Mouse (Mus musculus) layer of hippocampus, postnatal 25 days (tissue): ENCODE data around the gene Wdfy3. TPM values are rescaled to one million over a fixed set of nuclear protein-coding genes. Genes with fewer than 3 reads are reported as not detected.
A peak's percentile ranks its signal among the peaks of the same experiment; 100 is the strongest.

Experiments
- DNase-seq, 2 experiments: peaks; one replicate each; pipeline ENCODE4 v3.0.0; 2022; ENCODE audit warnings: mixed read lengths in 2 of 2, low spot score in 1 of 2; ENCODE audit errors: extremely low spot score in 1 of 2
- total RNA-seq, 2 experiments: library from RNA; stranded (reverse); gene quantifications; 2 replicates each; pipeline ENCODE4 v1.2.3; 2021

Gene Wdfy3
- total RNA-seq, 2 experiments from 2014 or later = 109 to 127 TPM

DNA sequence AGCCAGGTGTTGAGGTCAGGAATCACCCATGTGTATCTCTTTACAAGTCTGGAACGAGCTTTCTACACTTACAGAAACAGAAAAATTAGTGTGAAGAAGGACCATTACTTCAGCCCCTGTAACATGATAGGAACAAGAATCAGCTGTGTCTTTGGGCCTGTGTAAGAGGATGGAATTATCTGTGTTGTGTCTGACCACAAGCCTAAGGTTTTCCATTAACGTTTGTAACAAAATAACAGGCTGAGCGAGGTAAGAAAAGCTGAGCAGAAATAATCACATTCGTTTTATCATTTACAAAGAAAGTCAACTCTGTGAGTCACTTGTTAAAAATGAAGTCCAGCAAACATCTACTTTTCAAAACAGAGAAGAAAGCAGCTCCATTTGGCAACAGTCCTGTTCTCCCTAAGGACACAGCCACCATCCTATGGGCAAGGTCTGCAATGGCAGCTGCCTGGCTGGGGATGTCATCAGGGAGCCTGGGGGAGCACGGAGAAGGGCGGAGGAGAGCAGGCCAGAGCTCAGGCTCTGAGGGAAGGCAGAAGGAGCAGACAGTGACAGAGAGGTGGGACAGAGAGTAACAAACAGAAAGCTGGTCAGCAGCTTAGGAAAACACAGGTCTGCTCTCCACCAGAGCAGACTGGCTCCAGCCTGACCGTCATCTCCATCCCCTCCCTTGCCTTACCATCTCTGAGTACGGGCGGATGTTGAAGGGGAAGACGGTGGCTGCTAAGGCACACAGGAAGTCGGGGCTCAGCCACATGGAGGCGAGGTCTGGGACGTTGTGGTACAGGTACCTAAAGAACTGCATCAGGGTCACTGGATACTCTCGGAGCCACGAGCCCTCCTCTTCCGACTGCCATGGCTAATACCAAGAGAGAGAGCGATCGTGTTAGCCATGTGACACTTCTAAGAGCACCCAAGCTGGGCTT, 173.7 kb downstream of the Wdfy3 start:
- DNase-seq = no peak

DNA sequence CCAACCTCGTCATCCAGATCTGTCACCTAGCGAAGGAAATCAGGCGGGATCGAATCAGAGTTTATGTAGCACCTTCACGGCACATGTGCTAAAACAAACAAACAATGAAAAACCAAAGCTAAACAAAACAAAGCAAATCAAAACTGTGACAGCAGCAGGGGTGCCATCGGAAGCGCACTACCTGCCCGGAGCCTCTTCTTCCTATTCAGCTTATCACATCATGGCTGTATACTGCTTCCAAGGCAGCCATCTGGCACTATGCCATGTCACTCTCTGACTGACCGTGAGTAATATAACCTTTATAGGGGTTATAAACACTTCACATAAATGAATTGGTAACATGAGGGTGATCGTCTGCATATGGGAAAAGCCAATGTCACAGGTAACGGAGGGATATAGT, 174.6 kb downstream of the Wdfy3 start:
- no peak for DNase-seq

DNA sequence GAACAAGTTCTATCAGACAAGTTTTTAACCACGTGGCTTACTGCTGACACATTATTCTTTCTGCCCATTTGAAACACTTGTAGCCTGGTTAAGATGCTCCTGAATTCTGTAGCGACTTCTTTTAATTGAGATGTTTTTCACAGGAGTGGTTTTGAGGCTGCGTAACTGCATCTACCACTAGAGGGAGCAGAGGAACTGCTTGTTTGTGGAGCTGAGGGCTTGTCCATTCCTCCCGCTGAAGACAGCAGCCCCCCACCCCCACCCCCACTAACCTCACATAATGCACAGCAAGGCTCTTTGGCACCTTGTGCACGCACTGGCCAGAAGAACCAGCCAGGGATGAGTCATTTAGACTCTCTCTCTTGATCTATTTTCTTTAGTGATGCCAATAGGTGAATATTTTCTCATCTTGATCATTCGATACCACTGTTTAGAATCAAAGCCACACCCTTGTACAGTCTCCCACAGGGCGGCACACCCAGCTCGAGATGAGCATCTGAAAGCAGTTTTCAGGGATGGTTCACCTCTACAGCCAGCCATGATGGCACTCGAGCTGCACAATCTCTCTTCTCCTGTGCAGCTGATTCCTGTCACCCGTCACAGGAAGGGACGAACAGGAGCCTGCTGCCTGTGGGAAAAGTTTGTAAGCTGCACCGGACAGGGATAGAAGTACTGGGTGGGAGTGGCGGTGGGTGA, 175.8 kb downstream of the Wdfy3 start:
- DNase-seq = peak in 1 of 2 experiments; percentile 23

DNA sequence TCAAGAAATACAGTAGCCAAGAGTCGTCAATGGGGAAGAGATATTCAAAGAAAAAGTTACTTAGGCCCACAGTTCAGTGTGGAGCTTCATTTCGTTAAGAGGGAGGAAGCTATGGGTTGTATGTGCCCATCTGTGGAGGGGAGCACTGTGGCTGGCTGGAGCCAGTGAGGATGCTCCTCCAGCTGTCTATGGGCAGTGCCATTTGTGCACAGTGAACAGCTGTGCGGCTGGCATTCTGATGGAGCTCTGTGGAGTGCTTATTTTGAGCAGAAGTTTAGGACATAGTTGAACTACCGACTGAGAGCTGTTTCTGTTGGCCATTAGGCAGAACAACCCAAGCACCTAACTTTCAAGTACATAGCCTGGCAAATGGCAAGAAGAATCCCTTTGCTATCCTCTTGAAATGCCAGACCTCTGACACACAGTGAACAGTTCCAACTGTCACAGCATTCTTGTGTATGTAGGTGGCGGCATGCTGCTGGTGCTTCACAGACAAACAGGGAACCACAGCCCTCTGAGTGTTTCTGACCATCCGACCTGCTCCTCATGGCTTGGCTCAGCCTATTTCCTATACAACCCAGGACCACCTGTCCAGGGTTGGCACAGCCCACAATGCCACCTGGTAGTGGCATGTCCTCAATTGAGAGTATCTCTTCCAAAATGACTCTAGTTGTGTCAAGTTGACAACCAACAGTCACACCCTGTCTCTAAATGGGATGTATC, 177.9 kb downstream of the Wdfy3 start:
- no peak for DNase-seq

DNA sequence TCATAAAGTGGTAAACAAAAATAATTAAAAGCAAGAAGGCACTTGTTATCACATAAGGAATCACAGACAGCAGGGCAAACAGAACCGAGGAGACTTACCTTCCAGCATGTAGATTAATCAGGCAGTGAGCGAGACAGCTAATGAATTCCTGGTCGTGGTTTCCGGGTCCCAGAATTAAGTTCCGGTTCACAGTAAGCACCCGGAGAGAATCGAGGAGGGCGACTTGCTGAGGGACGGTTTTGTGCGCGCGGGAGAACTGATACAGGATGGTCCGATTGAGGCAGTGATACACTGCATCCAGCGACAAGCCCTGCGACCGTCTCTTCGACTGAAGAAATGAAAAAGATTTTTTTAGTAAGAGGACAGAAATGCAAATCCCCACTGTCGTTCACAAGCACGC, 181.7 kb downstream of the Wdfy3 start:
- DNase-seq = no peak

DNA sequence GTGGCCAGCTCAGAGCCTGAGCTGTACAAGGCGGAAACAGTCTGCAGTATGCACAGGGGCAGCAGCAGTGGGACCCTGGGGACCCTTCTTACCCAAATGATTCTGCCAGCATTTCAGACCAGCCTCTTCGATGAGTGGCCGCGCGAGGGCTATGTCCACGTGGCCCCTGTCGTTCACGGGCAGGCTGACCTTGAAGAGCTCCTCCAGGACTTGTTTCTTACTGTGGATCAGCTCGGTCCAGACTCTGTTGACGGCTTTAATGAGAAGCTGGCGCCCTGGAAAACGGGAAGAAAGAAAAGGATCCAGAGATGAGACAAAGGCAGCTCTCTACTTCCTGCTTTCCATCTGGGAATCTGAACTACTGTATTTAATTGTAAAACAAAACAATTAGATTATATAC, 184.7 kb downstream of the Wdfy3 start:
- DNase-seq = no peak

DNA sequence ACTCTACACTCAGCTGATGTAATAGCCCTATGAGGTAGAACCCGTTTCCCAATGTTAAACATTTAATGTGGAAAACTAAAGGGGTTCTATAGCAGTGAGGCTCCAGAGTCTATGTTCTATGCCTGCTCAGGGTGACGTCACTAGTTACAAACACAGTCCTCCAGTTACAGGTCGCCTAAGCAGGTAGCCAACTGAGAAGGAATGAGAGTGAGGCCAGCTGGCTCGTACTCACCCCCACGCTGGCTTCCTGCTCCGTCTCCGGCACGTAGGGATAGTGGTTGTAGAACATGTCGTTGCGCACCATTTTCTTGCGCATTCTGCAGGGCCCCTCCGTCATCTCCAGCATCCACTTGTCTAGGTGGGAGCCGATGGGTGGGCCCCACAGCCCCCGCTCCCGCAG, 187.5 kb downstream of the Wdfy3 start:
- DNase-seq = no peak

DNA sequence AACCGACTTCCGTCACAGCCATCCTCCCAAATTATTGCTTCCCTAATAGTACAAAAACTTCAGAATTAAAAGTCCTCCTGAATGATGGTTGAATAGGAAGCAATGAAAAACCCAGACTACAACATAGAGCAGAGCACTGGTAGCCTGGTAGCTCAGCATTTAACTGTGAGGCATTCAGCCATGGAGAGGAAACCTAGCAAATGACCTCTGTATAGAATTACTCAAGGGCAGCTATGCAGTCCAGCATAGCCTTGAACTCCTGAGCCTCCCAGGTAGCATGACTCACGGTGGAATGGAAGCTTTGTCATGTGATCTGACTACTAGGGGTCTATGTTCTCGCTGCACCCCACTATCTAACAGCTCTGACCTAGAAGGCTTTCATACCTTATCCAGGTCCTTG, 189.8 kb downstream of the Wdfy3 start:
- DNase-seq = no peak

DNA sequence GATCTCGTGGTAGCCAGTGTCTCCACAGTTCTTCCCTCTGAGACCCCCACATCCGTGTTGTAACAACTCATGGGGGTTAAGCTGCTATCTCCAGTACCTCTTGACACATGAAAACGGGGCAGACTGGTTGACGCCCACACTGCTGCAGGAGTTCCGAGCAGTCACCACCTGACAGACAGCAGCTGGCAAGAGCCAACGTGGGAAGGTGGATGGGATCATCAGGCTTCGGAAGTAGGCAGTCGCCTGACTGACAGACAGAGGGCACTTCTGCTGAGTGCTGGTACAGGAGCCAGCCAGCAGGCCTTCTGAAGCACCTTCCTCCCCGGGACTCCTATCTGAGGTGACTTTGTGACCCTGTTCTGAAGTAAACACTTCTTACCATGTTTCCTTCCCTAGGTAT, 191.3 kb downstream of the Wdfy3 start:
- DNase-seq = no peak

DNA sequence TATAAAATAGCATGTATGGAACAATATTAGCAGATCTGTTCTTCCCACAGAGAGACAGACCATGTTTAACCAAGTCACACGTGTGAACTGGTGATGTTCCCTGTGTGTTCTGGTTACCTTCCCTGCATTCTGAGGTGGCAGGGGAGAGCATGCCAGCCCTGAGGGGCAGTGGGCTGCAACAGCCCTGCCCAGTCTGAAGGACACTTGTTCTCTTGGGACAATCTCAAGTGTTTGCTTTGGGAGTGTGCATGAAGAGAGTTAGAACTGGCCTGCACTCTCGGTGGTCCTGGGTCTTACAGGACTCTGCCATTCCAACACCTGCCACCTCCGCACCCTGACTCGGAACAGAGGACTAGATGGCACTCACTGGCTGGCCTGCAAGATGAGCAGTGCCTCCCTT, 193.5 kb downstream of the Wdfy3 start:
- no peak for DNase-seq

DNA sequence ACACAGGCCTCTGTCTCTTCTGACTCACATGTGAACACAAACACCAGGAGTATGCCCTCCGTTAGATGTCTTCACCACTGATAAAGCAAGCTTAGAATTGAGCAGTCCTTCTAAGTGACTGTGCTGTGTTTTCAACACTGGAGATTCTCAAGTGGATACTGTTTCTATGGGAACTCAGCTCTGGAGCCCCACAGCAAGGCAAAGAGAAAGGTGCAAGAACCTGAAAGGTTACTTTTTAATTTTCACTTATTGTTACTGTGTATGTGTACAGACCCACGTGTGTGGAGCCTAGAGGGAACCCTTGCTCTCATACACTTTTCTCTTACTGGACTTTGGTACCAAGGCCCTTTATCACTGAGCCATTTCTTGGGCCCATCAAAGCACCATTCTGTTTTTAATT, 203.0 kb downstream of the Wdfy3 start:
- no peak for DNase-seq

DNA sequence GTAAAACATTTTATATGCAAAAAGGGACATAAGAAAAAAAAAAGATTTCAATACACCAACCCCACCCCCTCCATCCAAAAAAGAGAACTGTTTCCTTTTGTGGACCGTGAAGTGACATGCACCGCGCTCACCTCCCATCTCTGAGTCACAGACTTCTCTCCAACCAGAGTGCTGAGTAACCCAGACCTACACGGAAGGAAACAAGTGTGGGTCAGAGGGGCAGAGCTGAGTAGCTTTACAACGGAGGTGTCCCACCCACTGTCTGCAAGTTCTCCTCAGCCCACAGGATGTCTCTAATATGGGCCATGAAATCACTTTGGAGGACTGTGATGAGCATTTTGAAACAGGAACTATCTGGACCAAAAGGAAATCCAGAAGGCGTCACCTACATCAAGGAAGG, 205.8 kb downstream of the Wdfy3 start:
- no peak for DNase-seq

DNA sequence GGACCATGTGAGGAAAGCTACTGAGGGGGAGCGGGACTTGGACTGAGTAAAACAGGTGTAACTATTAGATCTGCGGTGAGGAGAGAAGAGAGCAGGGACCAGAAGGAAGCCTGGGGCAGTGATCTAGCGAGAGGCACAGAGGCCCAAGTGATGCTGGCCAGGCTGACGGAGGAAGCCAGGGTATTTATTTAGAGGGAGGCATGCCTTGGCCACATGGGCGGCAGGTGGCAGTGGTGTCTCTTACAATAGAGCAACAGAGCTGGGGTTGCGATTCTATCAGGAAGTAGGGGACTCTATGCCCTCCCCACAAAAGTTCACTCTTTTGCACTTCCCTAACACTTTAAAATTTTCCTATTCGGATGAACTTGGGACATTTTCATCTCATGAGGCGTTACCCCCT, 207.1 kb downstream of the Wdfy3 start:
- no peak for DNase-seq

DNA sequence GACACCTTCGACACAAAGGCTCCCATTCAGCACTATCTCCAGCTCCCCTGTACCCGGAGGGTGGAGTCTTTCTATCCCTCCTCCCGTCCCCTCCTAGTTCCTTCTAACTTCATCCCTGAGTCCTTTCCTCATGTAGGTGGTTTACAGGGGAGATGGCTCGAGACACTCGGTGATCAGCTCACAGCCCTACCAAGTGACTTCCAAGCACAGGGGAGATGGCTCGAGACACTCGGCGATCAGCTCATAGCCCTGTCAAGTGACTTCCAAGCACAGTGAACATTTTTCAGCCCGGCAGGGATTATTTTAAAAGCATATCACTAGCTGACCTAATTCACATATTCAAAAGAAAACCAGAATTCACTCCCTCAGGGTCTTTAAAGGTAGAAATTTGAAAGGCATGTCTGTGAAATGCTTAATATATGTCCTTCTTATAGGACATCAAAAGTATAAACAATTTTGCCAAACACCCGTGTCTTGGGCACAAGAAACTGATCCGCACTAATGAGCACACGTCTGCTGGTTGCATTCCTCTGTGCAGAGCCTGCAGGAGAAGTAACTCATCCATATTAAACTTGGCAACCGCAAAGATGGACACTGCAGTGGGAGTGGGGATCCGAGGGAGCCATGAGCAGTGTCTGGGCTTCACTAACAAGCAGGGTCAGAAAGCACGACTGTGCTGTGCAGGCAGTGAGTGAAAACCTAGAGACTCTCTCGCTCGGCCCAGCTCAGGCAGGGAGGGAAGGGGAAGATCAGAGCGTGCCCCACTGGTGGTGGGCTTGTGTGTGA, 207.7 kb downstream of the Wdfy3 start:
- no peak for DNase-seq

DNA sequence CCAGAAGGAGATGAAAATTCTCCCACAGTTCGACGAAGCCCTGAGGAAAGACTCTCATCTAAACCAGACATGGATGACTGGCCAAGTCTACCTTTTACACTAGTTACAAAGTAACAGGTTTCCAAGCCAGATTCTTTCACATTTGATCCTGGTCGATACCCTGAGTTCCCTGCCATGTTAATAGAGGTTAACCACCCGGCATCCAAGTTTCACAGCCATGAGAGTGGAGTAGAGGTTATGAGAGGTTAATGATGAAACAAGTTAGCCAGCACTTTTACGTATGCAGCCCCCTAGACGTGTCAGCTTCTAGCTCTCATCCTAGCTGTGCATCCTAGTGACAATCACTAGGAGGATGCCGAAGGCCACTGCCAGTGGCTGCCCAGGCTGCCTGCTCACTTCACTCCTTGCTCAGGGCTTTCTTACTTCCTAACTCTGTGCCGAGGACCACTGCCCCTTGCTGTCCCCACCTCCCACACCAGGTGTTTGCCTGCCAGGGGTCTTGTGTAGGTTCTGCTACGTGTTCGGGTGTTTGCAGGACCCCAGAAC, 210.8 kb downstream of the Wdfy3 start:
- DNase-seq = no peak

DNA sequence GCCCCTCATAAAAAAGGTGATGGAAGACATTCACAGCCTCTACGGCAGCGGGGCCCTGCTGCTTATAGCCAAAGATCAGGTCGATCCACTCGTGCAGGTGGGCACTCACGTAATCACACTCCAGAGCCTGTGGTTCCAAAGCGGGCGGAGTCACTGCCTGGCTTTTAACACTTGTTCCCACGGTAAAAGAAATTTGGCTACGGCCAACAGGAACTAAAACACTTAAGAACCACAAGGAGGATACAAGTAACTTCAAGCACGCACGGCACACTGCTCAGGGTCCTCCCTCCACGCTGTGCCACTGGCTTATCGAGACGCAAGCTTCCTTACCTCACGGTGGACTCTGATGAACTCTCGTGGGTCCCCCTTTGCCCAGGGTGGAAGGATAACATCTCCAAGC, 214.2 kb downstream of the Wdfy3 start:
- DNase-seq = no peak

DNA sequence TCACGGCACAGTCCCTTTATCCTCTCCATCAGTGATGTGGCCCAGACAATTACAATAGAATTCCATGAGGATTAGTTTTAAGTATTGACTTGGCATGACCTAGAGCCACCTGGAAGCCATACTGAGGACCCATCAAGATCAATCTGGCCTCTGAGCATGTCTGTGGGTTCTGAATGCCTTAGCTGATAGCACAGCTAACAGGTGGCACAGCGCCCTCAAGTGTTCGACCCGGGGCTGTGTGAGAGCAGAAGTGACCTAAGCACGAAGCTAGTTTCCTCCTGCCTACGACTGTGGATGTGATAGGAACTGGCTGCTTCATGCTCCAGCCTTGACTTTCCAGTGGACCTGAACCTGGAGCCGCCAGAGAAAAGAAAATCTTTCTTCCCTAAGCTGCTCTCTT, 215.1 kb downstream of the Wdfy3 start:
- peak in 1 of 2 experiments; percentile 23 for DNase-seq

DNA sequence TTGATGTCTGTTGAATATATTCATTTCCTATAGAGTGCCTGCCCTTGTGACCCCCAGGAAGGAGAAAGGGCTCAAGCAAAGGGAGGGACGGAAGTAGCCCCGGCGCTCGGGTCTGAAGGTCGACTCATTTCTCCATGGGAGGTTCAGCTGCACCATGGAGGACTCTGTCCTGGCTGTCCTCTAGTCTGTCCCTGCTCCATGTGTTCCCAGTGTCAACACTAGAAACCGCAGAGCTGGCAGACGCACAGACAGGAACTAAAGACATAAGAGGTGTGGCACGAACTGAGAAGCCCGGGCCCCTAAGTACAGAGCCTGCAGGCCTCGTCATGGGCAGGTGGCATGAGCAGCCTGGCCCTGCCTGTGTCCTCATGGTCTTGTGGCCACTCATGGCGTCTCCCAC, 215.6 kb downstream of the Wdfy3 start:
- DNase-seq = no peak

DNA sequence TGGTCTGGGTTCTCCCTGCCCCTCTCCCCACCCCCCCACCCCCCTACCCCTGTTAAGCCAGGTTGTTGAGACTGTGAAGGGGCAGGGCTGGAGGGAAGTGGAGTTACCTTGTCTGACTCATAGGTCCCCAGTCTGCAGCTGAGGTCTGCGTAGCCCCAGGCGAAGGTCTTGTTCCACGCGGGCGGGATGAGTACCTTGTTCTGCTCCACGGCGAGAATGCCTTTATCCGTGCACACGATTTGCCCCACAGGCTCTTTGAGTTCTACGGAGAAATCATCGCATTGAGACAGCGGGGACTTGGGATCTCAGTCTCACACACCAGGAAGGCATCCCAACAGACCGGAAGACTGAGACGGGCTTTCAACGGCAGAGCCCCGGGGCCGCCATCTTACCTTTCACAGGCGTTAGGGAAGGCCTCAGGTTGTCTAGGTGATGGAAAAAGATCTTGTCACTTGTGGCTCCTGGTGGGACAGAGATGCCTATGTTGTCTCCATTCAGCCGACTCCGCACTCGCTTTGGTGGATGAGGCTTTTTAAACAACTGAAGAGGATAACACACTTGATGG, 217.5 kb downstream of the Wdfy3 start:
- DNase-seq = no peak

DNA sequence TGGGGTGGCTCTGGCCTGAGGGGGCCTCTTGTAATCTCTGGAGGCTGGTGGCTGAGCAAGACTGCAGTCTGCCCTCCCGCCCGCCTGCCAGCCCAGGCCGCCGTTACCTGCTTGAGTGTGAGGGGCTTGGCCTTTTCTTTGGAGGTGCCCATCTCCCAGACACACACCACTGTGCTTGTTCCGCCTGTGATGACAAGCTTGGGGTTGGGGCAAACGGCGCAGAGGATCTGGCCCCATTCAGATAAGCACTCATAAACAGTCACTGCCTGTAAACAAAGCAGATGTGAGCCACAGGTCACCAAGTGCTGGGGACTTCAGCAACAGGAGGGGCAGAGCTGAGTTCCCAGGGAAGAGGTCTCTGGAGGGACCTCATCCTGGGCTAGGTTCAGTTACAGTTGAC, 218.6 kb downstream of the Wdfy3 start:
- DNase-seq = no peak
